20 mouse cellular contexts compared by ENCODE assay signal in genomic region chr6:129213497-129213896, GRCm38 (mm10). TPM values are rescaled to one million over a fixed set of nuclear protein-coding genes. Genes with fewer than 3 reads are reported as not detected.
DNase-seq lines count a peak whose midpoint lies in the region; ATAC-seq and TF ChIP-seq lines count a peak whose summit lies in the region.
"Had no signal": no experiment of that assay in that cellular context is flagged by ENCODE, and none has a peak within 500 bp of the region (broad histone marks: within the 10 kb centered on the region; RNA-seq: fewer than 3 reads in every experiment).

No protein-coding gene starts in this region.

- no peak overlapping the region for H3K9ac ChIP-seq in kidney, postnatal 0 days (ENCODE audit: low read depth, low read length)
- H3K9ac ChIP-seq in lung, postnatal 0 days (replicated peaks; ENCODE audit: low read depth), result no peak overlapping the region
- H3K9ac ChIP-seq: forebrain, postnatal 0 days; hindbrain, embryonic 12.5 days; midbrain, embryonic 12.5 days had no signal

- H3K4me2 ChIP-seq in kidney, postnatal 0 days (ENCODE audit: low read length), result no peak overlapping the region
- no peak overlapping the region for H3K4me2 ChIP-seq in lung, postnatal 0 days (replicated peaks; ENCODE audit: low read depth, low read length)
- H3K4me2 ChIP-seq: heart, embryonic 11.5 days; hindbrain, embryonic 12.5 days; midbrain, embryonic 12.5 days had no signal

- DNase-seq in gastrocnemius, adult 2 months, result no peak
- DNase-seq in gastrocnemius, postnatal 25 days, result no peak
- DNase-seq in kidney, postnatal 0 days (ENCODE audit: low spot score), result peak; percentile 91
- no peak for DNase-seq in kidney, adult 11 months
- DNase-seq in lung, postnatal 0 days (ENCODE audit: low spot score), result peak; percentile 59
- no peak for DNase-seq in lung, postnatal 14 days
- no peak for DNase-seq in thymus, postnatal 36 days
- DNase-seq: adrenal gland, postnatal 14 days; cerebellum, postnatal 14 days; embryo, embryonic 11 days; forebrain, postnatal 0 days; heart, postnatal 14 days; layer of hippocampus, postnatal 36 days; retina, postnatal 1 day had no signal

- no peaks in the 10 kb centered on the region for H3K36me3 ChIP-seq in kidney, postnatal 0 days (ENCODE audit: insufficient read depth, low read length)
- no peaks in the 10 kb centered on the region for H3K36me3 ChIP-seq in lung, postnatal 0 days (ENCODE audit: insufficient read depth, low read length)
- H3K36me3 ChIP-seq: forebrain, embryonic 10.5 days; hindbrain, embryonic 12.5 days; midbrain, embryonic 12.5 days had no signal

- peak; percentile 98 for TF ChIP-seq EP300 in lung, postnatal 0 days (IDR thresholded peaks at IDR 0.05)

- H3K27ac ChIP-seq in gastrocnemius, adult 2 months, result peak overlapping the region; percentile 90
- H3K27ac ChIP-seq in kidney, postnatal 0 days, result no peak overlapping the region
- no peak overlapping the region for H3K27ac ChIP-seq in lung, postnatal 0 days (ENCODE audit: low read length)
- H3K27ac ChIP-seq: forebrain, embryonic 10.5 days; hindbrain, embryonic 12.5 days; midbrain, embryonic 12.5 days had no signal

- H3K4me3 ChIP-seq in gastrocnemius, adult 2 months, result no peak overlapping the region
- no peak overlapping the region for H3K4me3 ChIP-seq in kidney, postnatal 0 days (replicated peaks; ENCODE audit: low read depth, low read length)
- H3K4me3 ChIP-seq in lung, postnatal 0 days (ENCODE audit: low read depth, low read length), result no peak overlapping the region
- H3K4me3 ChIP-seq: forebrain, embryonic 10.5 days; hindbrain, embryonic 12.5 days; midbrain, embryonic 12.5 days had no signal

- ATAC-seq in kidney, postnatal 0 days (replicated peaks; ENCODE audit: low FRiP score, low read depth), result peak; percentile 65; the same call in 1 of the 2 replicates
- peak; percentile 9; the same call in 1 of the 2 replicates for ATAC-seq in lung, postnatal 0 days
- ATAC-seq: CD4-positive, CD25-positive, alpha-beta regulatory T cell, adult 4 months; forebrain, postnatal 0 days had no signal

- H3K27me3 ChIP-seq in kidney, postnatal 0 days (ENCODE audit: insufficient read depth, low read length), result no peaks in the 10 kb centered on the region
- no peaks in the 10 kb centered on the region for H3K27me3 ChIP-seq in lung, postnatal 0 days (replicated peaks; ENCODE audit: insufficient read depth, low read length)
- H3K27me3 ChIP-seq: hindbrain, embryonic 12.5 days; midbrain, embryonic 12.5 days had no signal

- TF ChIP-seq CTCF in gastrocnemius, adult 2 months (IDR thresholded peaks at IDR 0.05), result no peak
- no peak for TF ChIP-seq CTCF in kidney, postnatal 0 days (IDR thresholded peaks at IDR 0.05; ENCODE audit: low read depth)
- TF ChIP-seq CTCF in lung, postnatal 0 days (IDR thresholded peaks at IDR 0.05), result no peak

- H3K9me3 ChIP-seq in kidney, postnatal 0 days (replicated peaks; ENCODE audit: low read length), result no peaks in the 10 kb centered on the region
- H3K9me3 ChIP-seq in lung, postnatal 0 days (ENCODE audit: low read length), result no peaks in the 10 kb centered on the region
- H3K9me3 ChIP-seq: forebrain, embryonic 10.5 days; hindbrain, embryonic 12.5 days; midbrain, embryonic 12.5 days had no signal

- H3K4me1 ChIP-seq in kidney, postnatal 0 days (replicated peaks; ENCODE audit: insufficient read depth, low read length), result peaks cover 14% of the 10 kb centered on the region; the same call in 1 of the 2 replicates
- H3K4me1 ChIP-seq in lung, postnatal 0 days (ENCODE audit: insufficient read depth, low read depth, low read length), result peaks cover 8% of the 10 kb centered on the region; the same call in 1 of the 2 replicates
- H3K4me1 ChIP-seq: forebrain, embryonic 10.5 days; hindbrain, embryonic 12.5 days; midbrain, embryonic 12.5 days had no signal

- intact Hi-C loops in gastrocnemius, adult 2 months (cut with DNase I), result no loop called here

- WGBS in kidney, postnatal 0 days, result 32% methylated on average over 1 of the region's 1 CpGs
- 29% methylated on average over 1 of the region's 1 CpGs for WGBS in lung, postnatal 0 days

RNA-seq across cellular contexts. Expression of gene Clec2d, which starts 33.1 kb away (rescaled TPM):
- 100 to 1,000 TPM in 1 of 2 experiments, 10 to 100 TPM in 1; 73.7 to 109 TPM for total RNA-seq in gastrocnemius, adult 2 months (2021)
- total RNA-seq in gastrocnemius, postnatal 25 days (2021), result 10 to 100 TPM; 61.8 to 71.7 TPM
- 1.0 and 1.4 TPM in 2 replicates for polyA plus RNA-seq in kidney, postnatal 0 days (2015; fragmentation: Nextera tagmentation; extraction: Ambion mirVana)
- polyA plus RNA-seq in lung, postnatal 0 days (2015; fragmentation: Nextera tagmentation; extraction: Ambion mirVana), result 4.5 and 5.1 TPM in 2 replicates
- polyA plus RNA-seq: forebrain, embryonic 10.5 days; forebrain, postnatal 0 days; heart, embryonic 11.5 days; hindbrain, embryonic 12.5 days; neural tube, embryonic 11.5 days had no signal

Comparison
In these comparisons a context has a peak if more than half of its experiments do, and no peak if none do; other contexts are left out.
1. DNase-seq: peak in kidney, postnatal 0 days (single experiment) and lung, postnatal 0 days (single experiment); none in gastrocnemius, adult 2 months (single experiment), gastrocnemius, postnatal 25 days (single experiment), kidney, adult 11 months (single experiment), lung, postnatal 14 days (single experiment) and thymus, postnatal 36 days (0 of 2).